Mouse (Mus musculus): ENCODE results near the gene Fndc10.
"Not testable (repeated sequence)": the region's sequence is repeated elsewhere in the genome, so short reads cannot be mapped to it uniquely, and the experiment has no call there.

The Fndc10 gene

GRCm38 (mm10) chr4:155683670-155684277 is 10.4 kb upstream of the Fndc10 start:
- DNase-seq (ENCODE audit: low spot score in 2 of 2): not testable (repeated sequence)

GRCm38 (mm10) chr4:155687764-155688163 is 6.4 kb upstream of the Fndc10 start:
- DNase-seq (ENCODE audit: low spot score in 2 of 2): not testable (repeated sequence)

GRCm38 (mm10) chr4:155690571-155691375 is 3.4 kb upstream of the Fndc10 start:
- no peak for DNase-seq (ENCODE audit: low spot score in 2 of 2)

- no peak for DNase-seq (ENCODE audit: low spot score in 2 of 2)
Observed at GRCm38 (mm10) chr4:155692421-155692820, 1.7 kb upstream of the Fndc10 start.

- peak; percentile 39 to 57 for DNase-seq (ENCODE audit: low spot score in 2 of 2)
Observed at GRCm38 (mm10) chr4:155694482-155695401, 600 bp downstream of the Fndc10 start.

GRCm38 (mm10) chr4:155695531-155696062 is 1.5 kb downstream of the Fndc10 start:
- no peak for DNase-seq (ENCODE audit: low spot score in 2 of 2)

- DNase-seq (ENCODE audit: low spot score in 2 of 2): no peak
Observed at GRCm38 (mm10) chr4:155696261-155697255, 2.4 kb downstream of the Fndc10 start.

- DNase-seq (ENCODE audit: low spot score in 2 of 2): no peak
Observed at GRCm38 (mm10) chr4:155700425-155700824, 6.3 kb downstream of the Fndc10 start.

GRCm38 (mm10) chr4:155703425-155703929 is 9.3 kb downstream of the Fndc10 start:
- DNase-seq (ENCODE audit: low spot score in 2 of 2): no peak

GRCm38 (mm10) chr4:155704721-155705591 is 10.8 kb downstream of the Fndc10 start, which contains the start of gene Ssu72:
Gene Ssu72, plus strand, starts transcription at chr4:155704800.
- peak; percentile 93 to 96 for DNase-seq (ENCODE audit: low spot score in 2 of 2)

GRCm38 (mm10) chr4:155705592-155705929 is 11.4 kb downstream of the Fndc10 start:
- DNase-seq (ENCODE audit: low spot score in 2 of 2): peak in 1 of 2 experiments; percentile 5

GRCm38 (mm10) chr4:155708582-155708981 is 14.4 kb downstream of the Fndc10 start:
- DNase-seq (ENCODE audit: low spot score in 2 of 2): no peak

- no peak for DNase-seq (ENCODE audit: low spot score in 2 of 2)
Observed at GRCm38 (mm10) chr4:155708988-155709387, 14.8 kb downstream of the Fndc10 start.

- DNase-seq (ENCODE audit: low spot score in 2 of 2): peak in 1 of 2 experiments; percentile 26
Observed at GRCm38 (mm10) chr4:155710521-155711252, 16.5 kb downstream of the Fndc10 start.

- peak in 1 of 2 experiments; percentile 19 for DNase-seq (ENCODE audit: low spot score in 2 of 2)
Observed at GRCm38 (mm10) chr4:155721668-155722083, 27.5 kb downstream of the Fndc10 start.

- no peak for DNase-seq (ENCODE audit: low spot score in 2 of 2)
Observed at GRCm38 (mm10) chr4:155727993-155728392, 33.9 kb downstream of the Fndc10 start.

- DNase-seq (ENCODE audit: low spot score in 2 of 2): no peak
Observed at GRCm38 (mm10) chr4:155733267-155733666, 39.1 kb downstream of the Fndc10 start.

GRCm38 (mm10) chr4:155734350-155734941 is 40.3 kb downstream of the Fndc10 start, which contains the start of gene Tmem240:
Gene Tmem240, plus strand, starts transcription at chr4:155734800.
- peak; percentile 89 to 91 for DNase-seq (ENCODE audit: low spot score in 2 of 2)

All from heart, adult 9 months (tissue).